Mouse (Mus musculus) C2C12 (cell line): ENCODE results near the gene Samd4b.

Experiments
- CTCF ChIP-seq: IDR thresholded peaks from one replicate; pipeline ENCODE4 v1.5.1; 2011; ENCODE audit not compliant: control insufficient read depth, insufficient read depth, insufficient read length
- MAX ChIP-seq: IDR thresholded peaks from one replicate; pipeline ENCODE4 v1.6.1; 2011; ENCODE audit warnings: mild to moderate bottlenecking, control low read depth
- MYOD1 ChIP-seq: IDR thresholded peaks from one replicate; pipeline ENCODE4 v1.6.1; 2011; ENCODE audit warnings: low read depth; ENCODE audit not compliant: control insufficient read depth, insufficient read length
- MYOG ChIP-seq: IDR thresholded peaks from one replicate; pipeline ENCODE4 v1.6.1; 2011; ENCODE audit not compliant: control insufficient read depth, insufficient read length; ENCODE audit errors: extremely low read depth
- USF1 ChIP-seq: IDR thresholded peaks from one replicate; pipeline ENCODE4 v1.6.1; 2011; ENCODE audit warnings: low read depth, mild to moderate bottlenecking, control low read depth, moderate library complexity

GRCm38 (mm10) chr7:28358431-28358830, 239.5 kb downstream of the Samd4b start:
- TF ChIP-seq CTCF, result no peak
- no peak for TF ChIP-seq USF1
- TF ChIP-seq MAX, result no peak
- TF ChIP-seq MYOD1, result no peak
- no peak for TF ChIP-seq MYOG
